Mouse (Mus musculus) kidney, adult 11 months (tissue): ENCODE data around the gene Rab3ip.

Experiments
- DNase-seq: peaks from one replicate; pipeline ENCODE4 v3.0.0; 2022

Gene Rab3ip

DNA sequence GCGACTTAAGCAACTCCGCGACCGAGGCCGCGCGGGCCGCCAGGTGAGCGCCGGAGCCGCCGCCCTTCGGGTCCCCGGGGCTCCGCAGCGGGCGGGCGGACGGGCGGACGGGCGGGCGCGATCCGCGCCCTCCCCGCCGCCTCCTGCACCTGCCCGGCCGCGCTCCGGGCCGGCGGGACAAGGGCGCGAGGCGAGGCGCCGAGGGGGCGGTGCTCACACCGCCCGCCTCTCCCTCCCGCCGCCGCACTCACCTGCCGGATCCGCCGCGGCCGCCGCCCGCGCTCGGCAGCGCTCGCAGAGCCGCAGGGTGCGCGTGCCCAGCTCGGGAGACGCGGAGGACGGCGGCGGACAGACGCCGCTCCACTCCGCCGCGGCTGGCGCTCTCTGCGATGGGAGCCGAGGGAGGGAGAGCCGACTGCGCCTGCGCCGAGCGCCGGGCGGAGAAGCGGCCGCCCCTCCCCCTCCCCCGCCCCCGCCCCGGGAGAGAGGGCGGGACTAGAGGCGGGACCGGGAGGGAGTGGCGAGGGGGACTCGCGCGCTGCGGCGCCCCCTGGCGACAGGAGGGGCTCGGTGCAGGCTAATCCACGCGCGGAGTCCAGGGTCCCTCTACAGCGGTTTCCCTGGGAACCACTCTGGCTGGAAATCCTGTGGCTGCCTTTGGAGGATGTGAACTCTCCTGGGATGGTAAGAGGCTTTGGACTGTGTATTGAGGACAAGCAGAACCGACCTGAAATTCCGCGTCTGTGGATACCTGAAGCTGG lies at the start of gene Rab3ip:
Rab3ip (minus strand) TSS at position 761 of the 761 bp plus-strand sequence.
- DNase-seq: peak; percentile 86

DNA sequence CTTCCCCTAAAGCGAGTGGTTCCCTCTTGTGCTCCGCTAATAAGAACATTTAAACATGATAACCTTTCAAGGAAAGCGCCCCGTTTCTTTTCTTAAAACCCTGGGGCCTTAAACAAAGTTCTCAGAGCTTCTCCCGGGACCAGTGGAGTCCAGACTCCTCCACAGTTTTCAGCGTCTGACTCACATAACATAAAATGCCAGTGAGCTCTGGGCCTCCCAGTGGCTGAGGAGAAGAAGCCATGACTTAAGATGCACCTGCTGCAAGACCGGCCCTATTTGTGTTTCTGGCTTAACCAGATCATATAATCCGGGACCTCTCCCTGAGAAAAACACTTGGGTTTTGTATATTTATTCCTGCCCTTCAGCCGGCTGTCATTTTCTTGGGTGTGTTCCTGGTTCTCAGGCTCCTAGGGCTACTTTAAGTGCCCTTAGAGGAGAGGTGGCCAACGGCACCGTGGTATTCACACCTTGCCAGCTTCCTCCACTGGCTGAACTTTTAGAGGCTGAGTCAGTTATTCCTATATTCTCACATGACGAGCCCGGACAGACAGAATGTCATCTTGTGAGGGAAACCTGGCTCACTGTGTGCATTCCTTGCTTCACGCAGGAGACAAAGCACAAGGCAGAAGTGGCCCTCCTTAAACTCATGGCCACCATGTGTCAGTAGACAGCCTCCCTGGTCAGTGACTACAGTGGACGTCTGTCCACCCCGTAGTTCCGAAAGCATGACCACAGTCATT lies 48.3 kb upstream of the Rab3ip start:
- DNase-seq: no peak

DNA sequence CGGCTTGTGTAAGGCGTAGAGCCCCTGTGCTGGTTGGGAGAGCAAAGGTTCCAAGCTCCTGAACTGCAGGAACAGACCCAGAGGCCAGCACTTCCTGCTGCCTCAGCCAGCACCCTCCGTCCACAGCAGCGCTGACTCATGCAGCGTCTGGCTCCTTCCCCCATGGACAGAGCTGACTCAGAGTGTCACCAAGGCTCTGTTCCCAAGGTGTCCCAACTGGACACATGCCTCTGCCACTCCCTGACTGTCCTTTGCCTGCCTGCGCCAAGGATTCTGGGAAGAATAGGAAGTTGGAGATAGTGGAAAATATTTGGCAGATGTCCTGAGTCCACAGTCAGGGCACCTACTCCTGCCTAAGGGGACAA lies 45.6 kb upstream of the Rab3ip start:
- peak; percentile 68 for DNase-seq

DNA sequence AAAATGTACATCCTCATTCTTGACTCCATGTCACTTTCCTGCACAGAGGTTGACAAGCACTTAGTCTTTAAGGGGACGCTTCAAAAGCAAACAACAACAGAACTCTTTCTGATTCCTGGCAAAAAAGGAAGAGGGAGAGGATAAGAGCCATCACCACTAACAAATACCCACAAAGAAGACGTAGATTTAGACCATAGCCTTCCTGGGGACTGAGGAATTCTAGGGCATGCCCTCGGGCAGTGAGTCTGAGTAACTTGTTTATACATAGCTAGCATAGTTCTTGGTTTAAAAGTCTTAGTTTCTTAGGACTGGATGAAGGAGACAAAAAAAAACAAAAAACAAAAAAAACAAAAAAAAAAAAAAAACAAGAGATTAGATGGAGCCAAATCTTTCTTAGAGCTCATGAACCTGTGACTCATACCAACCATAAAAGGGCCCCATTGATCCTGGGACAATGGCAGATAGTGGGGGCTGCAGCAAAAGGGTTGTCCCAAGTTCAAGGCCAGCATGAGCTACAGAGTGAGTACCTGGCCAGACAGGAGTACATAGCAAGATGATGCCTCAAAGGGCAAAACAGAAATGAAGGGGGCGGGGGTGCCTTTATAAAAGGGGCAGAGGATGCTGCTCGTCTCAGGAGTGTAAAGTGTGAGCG lies 45.1 kb upstream of the Rab3ip start:
- no peak for DNase-seq

DNA sequence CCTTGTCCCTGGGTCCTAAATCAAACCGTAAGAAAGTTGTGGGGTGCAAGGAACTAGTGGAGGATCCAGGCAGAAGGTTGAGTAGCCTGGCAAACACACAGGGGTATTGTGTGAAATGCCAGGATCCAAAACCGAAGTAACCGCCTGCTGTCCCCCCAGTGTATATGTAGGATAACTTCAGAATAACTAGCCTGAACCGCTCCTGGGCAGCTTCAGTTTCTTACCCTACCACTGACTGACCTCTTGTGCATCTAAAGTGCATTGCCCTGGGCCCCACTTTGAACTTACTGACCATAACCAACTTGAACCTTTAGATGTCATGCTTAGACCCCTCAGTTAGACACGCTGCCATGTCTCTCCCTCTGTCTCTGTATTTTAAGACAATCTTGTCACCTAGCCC lies 44.6 kb upstream of the Rab3ip start:
- DNase-seq: no peak

DNA sequence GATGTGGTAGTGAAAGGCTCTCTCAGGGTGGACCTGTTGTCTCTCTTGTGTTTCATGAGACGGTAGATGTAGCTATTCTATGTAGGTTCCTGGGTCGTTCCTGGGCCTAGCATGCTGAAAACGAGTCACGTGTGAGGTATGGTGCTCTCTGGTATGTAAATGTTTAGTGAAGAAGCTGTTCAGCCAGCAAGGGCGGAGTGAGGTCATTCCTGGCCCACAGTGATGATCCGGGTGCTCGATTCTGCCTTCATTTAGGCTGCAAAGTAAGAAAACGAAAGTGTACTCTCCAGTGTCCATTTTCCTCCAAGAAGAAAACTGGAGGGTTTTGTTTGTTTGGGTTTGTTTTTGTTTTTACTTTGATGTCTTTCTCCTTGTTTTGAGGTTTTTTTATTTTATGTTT lies 43.4 kb upstream of the Rab3ip start:
- no peak for DNase-seq

DNA sequence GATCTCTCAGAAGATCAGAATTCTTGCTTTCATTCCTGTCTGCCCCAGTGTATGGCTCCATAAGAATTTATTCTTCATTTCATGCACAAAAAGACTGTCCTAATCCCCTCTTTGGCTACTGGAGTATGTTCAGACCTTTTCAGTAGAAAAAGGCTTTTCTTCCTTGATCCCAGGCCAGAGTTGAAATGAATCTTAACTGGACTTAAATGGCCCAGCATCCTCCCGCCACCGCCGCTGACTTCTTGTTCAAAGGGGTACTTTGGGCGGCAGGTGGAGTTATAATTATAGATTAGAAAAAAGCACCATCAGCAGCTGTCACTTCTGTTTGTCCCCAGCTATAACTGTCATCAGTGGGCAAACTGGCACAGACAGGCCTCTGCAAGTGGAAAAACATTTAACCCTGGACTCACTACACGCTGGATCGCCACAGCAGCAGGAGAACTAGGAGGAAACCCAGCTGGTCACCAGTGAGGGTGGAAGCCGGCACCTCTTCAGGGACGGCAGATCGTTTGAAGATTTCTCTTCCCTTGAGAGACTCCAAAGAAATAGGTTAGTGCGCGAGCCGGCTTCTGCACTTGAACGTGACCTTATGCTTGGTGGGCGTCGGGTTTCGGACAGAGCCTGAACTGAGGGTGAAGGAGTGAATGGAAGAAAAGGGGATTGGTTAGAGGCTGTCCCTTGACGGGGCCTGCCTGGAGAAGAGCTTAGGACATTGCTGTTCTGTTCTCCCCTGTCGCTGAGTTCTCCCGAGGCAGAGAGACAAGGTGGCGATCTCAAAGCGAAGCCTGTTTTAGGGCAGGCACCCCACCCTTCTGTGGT lies 35.9 kb upstream of the Rab3ip start, which contains the start of gene Best3:
Best3 (plus strand) TSS at position 51 of the 819 bp plus-strand sequence.
- DNase-seq: no peak

DNA sequence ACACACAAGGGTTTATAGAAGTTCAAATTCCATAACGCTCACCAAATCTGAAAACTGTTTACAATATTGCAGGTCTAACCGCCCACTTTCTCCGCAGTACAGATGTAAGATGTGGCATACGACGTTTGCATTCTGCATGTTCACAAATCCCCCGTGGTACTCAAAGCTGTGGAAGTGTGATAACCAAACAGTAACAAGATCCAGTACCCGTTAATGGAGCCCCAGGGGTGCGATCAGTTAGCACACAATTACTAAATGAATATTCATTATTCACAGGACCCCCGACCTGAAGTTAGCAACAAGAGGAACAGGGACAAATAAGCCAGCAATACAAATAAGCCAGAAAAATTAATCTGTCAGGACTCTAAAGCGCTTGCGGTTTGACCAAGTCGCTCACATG lies 34.3 kb upstream of the Rab3ip start:
- DNase-seq: no peak

DNA sequence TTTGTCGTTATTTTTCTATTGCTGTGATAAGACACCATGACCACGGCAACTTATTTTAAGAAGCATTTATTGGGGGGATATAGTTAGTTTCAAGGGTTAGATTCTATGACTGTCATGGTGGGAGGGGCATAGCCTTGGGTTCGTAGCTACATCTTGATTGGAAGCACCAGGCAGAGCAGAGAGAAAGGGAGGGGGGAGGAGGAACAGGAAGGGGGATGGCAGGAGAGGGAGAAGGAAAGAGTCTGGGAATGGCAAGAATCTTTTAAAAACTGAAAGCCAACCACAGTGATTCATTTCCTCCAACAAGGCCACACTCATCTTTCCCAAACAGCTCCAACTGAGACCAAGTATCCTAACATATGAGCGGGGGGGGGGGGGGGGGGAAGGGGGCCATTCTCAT lies 32.0 kb upstream of the Rab3ip start:
- no peak for DNase-seq

DNA sequence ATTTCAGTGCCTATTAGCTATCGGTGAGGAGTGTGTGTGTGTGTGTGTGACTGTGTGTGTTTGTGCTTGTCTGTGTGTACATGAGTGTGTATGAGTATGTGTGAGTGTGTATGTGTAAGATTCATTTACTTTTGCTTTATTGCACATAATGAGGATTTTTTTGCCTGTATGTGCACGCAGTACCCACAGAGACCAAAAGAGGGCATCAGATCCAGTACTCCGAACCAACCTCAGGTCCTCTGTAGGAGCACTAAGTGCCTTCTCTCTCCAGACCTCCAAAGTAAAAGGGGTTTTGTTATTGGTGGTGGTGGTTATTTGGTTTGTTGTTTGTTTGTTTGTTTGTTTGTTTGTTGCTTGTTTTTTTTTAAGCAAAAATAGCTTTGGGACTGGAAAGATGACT lies 30.3 kb upstream of the Rab3ip start:
- no peak for DNase-seq

DNA sequence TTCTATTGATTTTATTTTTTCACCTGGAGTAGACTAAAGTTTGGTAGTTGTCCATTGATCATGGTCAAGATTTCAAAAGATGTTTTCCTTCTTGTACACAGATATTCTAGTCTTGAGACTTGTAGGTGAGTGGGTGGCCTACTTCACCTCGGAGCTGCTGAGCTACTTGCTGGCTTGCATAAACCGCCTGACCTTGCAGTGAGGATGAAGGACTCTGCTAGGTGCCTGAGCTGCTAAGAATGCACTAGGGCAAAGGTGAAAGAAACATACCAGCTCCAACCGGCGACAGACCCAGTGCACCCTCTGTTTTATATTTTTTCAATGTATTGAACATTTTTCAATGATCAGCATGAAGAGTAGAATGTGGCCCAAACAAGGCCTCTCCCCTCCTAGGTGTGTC lies 29.7 kb upstream of the Rab3ip start:
- DNase-seq: peak; percentile 78

DNA sequence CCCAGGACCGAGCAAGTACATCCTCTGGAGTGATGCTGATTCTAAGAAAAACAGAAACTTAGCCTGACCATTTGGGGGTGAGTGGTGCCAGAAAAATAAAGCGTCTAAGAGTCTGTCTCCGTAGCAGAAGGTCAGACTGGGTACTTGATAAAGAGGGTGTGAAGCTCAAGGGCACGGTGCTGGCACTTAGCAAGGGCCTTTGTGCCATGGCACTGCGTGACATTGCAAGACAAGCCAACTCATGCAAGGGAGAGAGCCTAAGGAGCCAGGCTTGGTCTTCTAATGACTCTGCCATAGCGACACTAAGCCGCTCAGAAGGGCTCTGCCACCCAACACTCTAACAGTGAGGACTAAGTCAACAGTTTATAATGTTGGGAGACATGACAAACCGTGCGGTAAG lies 28.3 kb upstream of the Rab3ip start:
- no peak for DNase-seq

DNA sequence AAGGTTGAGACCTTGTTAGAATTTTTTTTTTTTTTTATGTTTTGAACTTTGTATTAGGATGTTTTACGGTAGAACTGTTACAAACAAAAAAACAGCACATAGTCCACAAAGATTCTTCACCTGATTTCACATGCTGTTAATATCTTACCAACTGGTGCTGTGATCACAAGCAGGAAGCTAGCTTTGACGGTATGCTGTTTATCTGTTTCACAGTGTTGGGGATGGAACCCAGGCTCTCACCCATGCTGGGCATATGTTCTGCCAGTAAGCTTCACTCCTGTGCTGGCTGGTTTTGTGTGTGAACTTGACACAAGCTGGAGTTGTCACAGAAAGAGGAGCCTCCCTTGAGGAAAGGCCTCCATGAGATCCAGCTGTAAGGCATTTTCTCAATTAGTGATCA lies 27.3 kb upstream of the Rab3ip start:
- DNase-seq: peak; percentile 53

DNA sequence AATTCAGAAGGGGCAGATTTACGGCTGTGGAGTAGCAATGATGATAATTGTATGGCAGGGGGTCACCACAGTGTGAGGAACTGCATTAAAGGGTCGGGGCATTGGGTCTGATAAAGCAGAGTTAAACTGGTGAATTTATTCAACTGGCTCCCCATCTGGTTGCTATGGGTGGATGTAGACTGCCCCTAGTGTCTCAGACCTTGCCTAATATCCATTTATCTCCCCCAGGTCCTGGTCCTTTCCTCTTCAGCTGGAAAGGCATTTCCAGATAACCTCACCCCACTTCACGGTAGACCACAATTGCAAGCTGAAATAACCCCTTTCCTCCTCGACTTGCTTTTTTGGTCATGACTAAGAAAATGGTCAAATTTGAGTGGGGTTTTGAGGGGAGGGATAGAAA lies 26.9 kb upstream of the Rab3ip start:
- no peak for DNase-seq

DNA sequence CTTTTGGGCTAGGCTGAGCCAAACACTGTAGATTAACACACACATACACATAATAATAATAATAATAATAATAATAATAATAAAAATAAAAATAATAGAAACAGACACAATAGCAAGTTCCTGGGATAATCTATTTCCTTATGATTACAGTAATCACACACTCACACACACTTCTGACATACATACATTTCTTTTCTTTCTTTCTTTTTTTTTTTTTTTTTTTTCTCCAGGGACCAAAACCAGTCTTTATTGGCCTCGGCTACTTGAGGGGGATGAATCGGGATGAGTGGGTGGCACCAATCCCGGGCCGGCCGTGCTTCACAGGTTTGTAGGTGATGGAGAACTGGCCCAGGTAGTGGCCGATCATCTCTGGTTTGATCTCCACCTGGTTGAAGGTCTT lies 21.9 kb upstream of the Rab3ip start, which contains the start of gene Gm10271:
Gm10271 (minus strand) TSS at position 101 of the 400 bp plus-strand sequence.
- DNase-seq: no peak

DNA sequence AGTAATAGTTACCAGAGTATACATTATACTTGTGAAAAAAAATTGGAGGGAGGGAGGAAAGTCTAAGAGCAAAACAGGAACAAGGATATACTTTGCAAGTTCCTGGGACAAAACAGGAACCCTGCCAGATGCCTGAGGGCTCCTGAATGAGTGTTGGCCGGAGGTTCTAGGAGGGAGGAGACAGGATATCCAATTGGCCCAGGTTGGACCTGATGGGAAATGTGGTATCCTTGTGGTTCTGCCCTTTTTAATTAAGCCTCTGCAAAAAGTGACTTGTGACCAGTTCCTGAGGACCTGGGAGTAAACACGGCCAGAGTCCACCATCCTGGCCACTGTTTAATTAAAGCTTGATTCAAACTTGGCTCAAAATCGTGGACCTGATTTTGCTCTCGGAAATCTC lies 18.2 kb upstream of the Rab3ip start:
- DNase-seq: peak; percentile 92

DNA sequence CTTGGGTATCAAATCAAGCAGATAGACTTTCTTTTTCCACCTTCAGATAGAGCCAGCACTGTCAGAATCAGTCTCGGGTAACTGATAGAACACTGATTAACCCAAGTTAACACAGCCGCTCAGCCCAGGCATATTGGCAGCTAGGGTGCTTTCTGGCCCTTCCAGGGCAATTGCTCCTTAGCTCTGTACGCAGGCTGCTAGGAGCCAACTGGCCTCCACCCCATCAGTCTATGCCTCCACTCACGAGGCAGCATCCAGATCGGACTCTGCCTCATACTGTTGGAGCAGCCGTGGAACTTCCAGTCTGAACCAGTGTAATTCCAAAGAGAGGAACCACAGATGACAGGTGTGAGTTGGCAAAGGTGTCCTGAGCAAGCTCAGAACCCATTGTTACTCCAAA lies 15.5 kb upstream of the Rab3ip start:
- DNase-seq: peak; percentile 92

DNA sequence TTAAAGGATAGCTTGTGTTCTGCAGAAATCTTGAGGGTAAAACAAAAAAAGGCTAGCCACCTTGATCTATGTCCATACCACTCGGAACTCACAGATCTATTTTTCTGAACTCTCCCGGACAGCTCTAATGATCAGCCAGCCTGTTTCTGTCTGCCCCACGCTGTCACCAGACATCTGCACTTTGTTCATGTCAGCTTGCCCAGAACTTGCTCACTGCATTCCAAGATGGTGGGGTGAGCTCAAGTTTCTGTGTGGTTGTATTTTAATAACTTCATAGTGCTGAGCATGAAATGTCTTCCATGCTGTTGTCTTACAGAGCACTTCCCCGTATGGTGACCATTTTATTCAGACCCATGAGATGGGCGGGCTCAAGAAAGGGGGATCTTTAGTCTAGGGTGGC lies 14.7 kb upstream of the Rab3ip start:
- peak; percentile 52 for DNase-seq

DNA sequence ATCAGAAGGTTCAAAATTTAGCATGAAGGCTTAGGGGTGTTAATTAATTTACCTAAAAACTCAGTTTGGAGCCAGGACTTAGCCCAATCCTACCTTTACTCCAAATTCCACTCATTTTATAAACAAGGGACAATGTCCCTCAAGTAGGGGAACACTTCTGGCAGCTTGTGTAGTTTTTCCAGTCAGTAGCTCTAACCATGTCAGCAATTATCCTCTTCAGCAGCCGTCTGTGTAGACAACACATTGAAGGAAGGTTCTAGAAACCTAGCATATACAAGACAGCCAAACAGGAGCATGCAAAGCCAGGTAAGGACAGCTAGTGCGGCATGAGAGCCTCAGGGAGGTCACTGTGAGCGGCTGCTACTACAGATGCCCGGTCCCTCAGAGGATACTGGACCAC lies 14.0 kb upstream of the Rab3ip start:
- no peak for DNase-seq

DNA sequence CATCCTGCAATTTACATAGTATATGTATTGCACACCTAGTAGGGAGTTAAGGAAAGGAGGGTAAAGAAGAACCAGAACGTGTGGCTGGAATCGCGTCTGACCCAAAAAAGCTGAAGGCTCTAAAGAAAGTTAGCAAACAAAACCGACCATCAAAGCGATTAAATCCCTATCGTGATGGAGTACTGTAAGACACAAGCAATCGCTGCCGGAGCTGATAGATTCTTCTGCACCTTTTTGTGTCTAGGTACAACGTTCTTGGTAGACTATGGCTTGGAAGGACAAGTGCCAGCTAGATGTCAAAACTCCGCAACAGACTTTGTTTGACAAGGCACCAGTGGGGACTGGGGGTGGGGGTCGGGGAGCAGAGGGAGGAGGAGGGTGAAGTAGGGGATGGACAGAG lies 13.5 kb upstream of the Rab3ip start:
- no peak for DNase-seq

DNA sequence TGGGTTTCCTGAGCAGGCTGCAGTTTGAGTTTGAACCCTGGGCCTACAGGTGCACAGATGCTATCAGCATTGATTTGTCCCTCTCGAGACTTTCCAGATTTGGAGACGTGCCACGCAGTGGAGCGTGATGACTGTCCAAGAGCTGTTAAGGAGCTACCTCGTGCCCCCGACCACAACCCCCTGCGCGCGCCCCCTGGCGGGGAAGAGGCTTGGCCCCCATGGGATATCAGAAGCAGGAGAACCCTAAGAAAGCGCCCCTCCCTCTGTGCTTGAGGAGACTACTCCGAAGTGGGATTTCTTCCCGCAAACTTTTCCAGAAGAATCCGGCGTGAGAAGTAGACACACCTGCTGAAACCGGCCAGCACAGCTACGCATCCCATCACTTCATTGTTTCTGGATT lies 12.2 kb upstream of the Rab3ip start:
- DNase-seq: no peak

DNA sequence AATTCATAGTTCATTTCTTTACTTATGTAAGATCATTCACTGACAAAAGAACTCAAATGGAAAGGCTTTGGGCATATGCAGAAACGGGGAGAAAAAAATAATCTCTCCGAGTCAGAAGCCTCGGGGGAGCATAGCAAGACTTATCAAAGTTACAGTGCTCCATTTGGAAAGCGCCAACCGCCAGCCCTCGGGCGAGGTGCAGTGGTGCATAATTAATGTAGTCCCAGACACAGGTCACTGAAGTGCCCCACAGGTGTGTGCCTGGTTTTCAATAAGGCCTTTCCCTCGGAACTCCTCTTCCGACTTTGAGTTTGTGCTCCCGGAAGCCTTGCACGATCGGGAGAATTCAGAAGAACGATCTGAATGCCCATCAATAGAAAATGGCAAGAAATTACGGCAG lies 11.6 kb upstream of the Rab3ip start:
- DNase-seq: no peak
